Mouse (Mus musculus) regulatory T cell (primary cell): ENCODE data around the gene Krtap3-1.

ENCODE experiments used
- in situ Hi-C: fragments of 300-600 bp; cut with MboI, MseI; formaldehyde crosslinking; loops from one replicate; pipeline ENCODE4 v1.15.1; 2025; ENCODE audit warnings: high pct_unique_total_duplicates

Gene Krtap3-1

GRCm38 (mm10) chr11:99521288-99521860 is 45.1 kb downstream of the Krtap3-1 start, which contains the start of gene Krt39:
Gene Krt39, minus strand, starts transcription at chr11:99521338.
- in situ Hi-C loops = no loop called here
